Mouse (Mus musculus) T-helper 17 cell (primary cell): ENCODE results near the gene Dnaaf1.

Experiments
- in situ Hi-C, 2 experiments: fragments of 300-600 bp; cut with MboI, MseI; formaldehyde crosslinking; loops; 1 replicate in 1 of 2; 2 replicates in 1 of 2; pipeline ENCODE4 v1.15.1; 2025; ENCODE audit warnings: high pct_unique_total_duplicates in 2 of 2

The Dnaaf1 gene

DNA sequence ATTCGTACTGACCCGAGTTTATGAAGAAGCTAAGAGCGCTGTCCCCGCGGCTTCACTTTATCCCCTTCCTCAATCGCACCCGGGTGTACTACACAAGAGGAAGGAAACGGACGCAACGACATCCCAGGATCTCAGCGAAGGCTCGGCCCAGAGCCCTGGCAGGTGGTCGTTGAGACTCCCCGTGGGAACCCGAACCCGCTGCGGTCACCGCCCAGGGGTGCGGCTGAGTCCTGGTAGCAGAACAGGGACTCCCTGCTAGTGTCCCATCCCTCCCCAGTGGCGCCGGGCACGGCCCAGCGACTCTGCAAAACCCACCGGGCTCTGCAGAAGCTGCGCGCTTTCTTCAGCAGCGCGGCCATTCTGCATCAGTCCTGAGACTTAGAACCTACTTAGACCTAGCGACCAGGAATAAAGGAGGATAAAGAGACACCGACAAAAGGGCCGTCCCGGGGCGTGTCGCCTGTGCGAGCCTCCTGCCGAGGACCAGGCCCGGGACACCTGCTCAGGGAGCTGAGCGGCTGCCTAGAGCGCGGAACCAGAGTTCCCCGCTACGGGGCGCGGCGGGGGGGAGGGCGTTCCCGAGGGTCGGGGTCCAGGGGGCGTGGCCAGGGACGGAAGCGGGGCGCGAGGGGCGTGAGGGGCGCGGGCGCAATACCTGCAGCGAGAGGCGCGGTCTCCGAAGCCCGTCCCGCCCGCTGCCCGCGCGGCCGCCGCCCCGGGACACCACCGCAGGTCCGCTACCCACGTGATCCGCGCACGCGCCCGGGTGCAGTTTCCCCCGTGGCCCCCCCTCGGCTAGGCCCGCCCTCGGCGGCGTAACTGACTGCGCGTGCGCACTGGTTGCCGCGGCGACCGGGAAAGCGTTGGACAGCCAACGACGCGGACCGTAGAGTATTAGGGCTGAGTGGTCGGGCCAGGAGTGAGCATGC, at the start of gene Dnaaf1, which contains the start of gene Hsdl1:
Dnaaf1 (plus strand) TSS at position 799 of the 929 bp plus-strand sequence.
Hsdl1 (minus strand) TSS at position 747 of the 929 bp plus-strand sequence.
- in situ Hi-C loops: loop anchor here in 1 of 2 experiments (25.0 kb wide), 1 partner anchor 988 kb away; no protein-coding TSS in a partner anchor

DNA sequence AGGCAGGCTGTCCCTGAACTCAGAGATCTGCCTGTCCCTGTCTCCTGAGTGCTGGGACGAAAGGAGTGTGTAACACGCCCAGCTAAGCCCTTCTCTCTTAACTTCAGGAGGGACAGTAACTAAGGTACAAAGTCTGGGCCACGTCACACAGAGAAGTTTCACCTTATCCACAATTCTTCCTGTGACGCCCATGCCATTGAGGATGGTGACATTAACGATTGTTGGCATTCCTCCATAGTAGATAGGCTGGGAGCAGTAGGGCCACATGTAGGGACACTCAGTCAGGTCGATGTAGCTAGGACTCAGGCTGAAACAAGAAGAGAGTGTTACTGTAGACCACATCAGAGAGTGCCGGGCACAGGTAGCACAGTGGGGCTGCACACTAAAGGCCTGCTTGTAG, 46.3 kb upstream of the Dnaaf1 start:
- in situ Hi-C loops: no loop called here

DNA sequence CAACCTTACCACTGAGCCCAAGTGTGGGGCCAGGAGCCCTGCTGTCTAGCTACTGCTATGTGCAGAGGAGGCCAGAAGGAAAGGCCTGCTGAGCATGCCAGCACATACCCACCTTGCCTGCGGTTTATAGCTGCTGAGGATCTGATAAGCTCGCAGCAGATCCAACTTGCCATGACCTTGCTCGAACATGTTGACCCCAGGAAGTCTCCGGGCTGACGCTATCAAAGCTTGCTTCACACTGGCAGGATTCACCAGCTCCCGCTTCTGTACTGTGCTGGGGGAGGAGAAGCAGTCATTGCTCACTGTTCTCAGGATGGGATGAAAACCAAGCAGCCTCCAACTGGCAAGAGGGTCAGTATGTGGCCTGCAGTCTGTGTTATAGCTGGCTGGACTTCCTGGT, 44.1 kb upstream of the Dnaaf1 start:
- in situ Hi-C loops: no loop called here

DNA sequence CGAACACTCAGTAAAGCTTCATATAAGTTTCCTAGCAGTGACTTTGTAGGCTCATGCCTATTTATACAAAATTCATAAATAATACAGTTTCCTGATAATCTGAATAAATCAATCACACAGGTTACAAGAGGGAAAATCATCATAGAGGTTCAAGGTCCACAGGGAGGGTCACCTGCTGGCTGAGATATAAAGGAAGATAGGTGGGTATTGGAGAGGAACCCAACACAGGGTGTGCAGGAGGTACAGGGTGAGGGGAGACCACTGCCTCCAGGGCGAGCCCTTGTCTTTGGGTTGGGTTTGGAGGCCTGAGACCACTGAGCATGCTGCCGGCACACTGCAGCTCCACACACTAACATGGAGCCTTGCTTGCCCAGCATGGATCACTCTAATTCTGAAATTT, 43.6 kb upstream of the Dnaaf1 start:
- in situ Hi-C loops: no loop called here

GRCm38 (mm10) chr8:119531973-119532372, 43.1 kb upstream of the Dnaaf1 start:
- in situ Hi-C loops: no loop called here

- in situ Hi-C loops: no loop called here
Measured at GRCm38 (mm10) chr8:119544606-119545005, 30.4 kb upstream of the Dnaaf1 start.

DNA sequence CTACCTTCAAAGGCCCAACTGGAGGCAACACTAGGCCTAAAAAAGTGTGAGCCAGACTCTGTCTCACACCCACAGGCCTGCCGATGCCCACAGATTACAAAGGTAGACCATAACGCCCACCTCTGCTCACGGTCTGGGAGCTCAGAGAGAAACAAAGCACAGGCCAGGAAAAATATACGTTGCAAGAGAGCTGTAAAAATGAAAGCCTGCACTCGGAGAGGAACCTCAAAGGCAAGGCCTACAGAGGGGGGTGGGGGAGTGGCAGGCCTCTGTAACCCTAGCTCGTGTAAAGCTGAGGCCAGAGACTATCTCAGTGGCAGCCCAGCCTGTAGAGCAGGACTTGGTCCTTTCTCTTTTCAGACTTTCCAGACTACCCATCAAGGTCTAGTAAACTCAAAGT, 29.9 kb upstream of the Dnaaf1 start:
- in situ Hi-C loops: no loop called here

DNA sequence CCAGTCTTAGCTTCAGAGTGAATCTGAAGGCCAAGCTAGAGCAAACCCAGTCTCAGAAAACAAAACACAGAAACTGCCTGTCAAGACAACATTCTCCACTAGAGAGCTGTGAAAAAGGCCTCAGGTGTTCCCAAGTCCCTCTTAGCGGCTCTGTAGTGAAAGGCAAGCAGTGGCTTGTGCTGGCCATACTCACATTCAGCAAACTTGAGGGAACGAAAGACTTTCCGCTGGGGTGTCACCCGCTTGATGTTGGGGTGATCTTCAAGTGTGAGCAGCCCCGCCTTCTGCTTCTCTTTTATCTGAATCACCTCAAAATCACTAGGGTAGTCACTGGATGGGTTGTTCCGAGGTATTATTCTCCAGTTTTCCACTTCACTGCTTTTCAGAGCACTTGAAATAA, 29.2 kb upstream of the Dnaaf1 start:
- in situ Hi-C loops: no loop called here

- in situ Hi-C loops: no loop called here
Measured at GRCm38 (mm10) chr8:119547019-119547691, 27.9 kb upstream of the Dnaaf1 start.

DNA sequence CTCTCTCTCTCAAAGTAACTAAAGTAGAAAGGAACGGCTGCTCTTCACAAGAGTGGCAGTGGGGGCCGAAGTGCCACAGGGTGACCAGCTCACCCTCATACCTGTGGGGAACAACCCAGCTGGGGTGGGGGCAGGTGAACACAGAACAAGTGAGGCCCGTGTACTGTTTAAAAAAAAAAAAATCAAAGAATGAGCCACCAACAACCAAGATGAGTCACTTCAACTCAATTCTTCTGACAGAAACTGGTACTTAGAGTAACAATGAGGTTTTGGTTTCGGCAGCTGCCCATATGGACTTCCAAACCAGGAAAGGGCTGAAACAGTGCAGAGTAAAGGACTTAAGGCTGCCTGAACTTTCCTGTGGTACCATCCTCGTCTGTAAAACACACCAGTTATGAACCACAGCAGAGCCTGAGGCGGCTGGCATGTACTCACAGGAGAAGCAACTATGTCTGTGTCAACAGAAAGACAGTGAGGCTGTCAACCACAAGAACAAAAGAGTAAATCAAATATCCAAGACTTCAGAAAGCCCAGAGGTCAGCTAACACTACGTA, 26.4 kb upstream of the Dnaaf1 start:
- in situ Hi-C loops: no loop called here

- in situ Hi-C loops: loop anchor here in 1 of 2 experiments (25.0 kb wide), 1 partner anchor 1009 kb away; no protein-coding TSS in a partner anchor
Measured at GRCm38 (mm10) chr8:119552967-119553366, 22.1 kb upstream of the Dnaaf1 start.

DNA sequence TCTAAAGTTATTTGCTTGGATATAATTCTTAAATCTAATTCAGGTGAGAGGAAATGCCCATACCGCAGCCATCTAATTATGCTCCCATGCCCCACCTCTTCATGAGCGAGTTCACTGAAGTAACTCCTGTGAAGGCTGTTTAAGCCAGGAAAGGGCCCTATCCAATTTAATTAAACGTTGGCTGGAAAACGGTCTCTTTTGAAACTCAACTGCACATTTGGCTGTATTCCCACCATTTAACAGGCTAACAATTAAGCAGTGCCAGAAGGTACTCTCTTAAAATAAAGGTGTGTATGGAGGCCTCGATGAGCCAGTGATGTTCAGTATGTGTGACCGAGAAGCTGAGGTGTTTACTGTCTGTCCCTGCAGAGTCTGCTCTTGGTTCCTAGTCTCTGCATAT, 19.2 kb upstream of the Dnaaf1 start:
- in situ Hi-C loops: loop anchor here in 1 of 2 experiments (25.0 kb wide), 1 partner anchor 1006 kb away; no protein-coding TSS in a partner anchor

GRCm38 (mm10) chr8:119557132-119557531, 17.9 kb upstream of the Dnaaf1 start:
- in situ Hi-C loops: loop anchor here in 1 of 2 experiments (25.0 kb wide), 1 partner anchor 1005 kb away; no protein-coding TSS in a partner anchor

DNA sequence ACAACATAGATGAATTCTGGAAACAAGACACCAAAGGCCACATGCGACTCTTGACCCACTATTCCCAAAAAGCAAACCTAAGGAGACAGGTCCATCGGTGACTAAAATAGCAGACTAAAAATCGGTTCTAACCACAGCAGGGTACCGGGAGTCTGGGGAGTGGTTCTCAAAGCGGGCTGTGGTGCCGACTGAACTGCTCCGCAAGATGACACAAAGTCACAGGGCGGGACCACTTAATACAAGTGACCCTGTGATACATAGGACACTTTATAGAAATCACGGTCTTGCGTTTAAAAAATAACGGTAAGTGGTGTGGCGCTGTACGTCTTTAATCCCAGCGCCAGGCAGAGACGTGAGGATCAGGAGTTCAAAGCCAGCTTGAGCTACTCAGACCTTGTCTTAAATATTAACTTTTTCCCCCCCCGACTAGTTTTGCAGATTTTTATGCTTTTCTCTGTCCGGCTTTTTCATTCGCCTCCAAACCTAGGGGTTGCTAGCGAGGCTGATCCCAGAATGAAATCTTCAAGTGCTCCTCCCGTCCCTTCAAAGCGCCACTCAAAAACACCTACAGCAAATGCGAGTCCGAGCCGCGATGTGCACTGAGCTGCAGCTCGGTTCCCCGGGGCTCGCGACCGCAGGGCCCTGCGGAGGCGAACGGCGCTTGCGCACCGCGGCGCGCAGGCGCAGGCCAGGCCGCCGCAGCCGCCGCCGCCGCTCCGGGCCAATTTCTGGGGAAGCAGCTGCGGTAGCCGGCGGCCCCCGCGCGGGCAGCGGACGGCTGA, 17.0 kb upstream of the Dnaaf1 start:
- in situ Hi-C loops: loop anchor here in 1 of 2 experiments (25.0 kb wide), 1 partner anchor 1004 kb away; no protein-coding TSS in a partner anchor

DNA sequence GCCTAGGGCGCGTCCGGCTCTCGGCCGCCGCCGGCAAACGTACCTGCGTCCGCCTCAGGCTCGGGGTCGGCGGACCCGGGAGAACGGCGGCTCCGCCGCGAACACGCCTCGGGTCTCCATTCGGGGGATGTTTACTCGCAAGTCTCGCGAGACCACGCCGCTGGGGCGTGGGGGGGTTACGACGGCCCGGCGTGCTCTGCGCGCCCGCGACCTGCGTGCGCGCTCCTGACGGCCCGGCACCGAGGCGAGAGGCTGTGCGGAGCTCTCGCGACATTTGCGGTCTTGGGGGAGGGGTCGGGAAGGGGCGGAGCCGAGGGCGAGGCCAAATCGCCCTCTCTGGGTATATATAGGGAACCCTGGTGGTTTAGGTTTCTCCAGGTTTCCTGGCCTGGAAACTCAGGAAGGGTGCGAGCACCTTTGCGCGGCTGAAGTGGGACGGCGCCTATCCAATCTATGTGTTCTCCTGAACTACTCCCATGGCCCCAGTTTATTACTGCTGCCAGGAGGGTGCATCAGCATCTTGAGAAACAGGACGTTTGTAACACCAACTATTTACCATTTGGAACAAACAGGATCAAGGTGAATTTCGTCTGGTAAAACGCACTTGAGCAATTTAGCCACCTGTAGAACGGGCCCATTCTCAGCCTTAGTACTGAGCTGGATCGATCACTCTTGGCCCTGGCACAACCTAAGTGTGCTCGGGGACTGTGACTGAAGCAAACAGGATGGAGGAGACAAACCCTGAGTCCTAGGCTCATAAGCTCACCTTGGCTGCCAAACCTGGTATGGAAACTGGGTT, 16.2 kb upstream of the Dnaaf1 start, which contains the start of gene Mbtps1:
Mbtps1 (minus strand) TSS at position 133 of the 799 bp plus-strand sequence.
- in situ Hi-C loops: loop anchor here in 1 of 2 experiments (25.0 kb wide), 1 partner anchor 1003 kb away; no protein-coding TSS in a partner anchor

GRCm38 (mm10) chr8:119559402-119559720, 15.7 kb upstream of the Dnaaf1 start:
- in situ Hi-C loops: loop anchor here in 1 of 2 experiments (25.0 kb wide), 1 partner anchor 1003 kb away; no protein-coding TSS in a partner anchor

DNA sequence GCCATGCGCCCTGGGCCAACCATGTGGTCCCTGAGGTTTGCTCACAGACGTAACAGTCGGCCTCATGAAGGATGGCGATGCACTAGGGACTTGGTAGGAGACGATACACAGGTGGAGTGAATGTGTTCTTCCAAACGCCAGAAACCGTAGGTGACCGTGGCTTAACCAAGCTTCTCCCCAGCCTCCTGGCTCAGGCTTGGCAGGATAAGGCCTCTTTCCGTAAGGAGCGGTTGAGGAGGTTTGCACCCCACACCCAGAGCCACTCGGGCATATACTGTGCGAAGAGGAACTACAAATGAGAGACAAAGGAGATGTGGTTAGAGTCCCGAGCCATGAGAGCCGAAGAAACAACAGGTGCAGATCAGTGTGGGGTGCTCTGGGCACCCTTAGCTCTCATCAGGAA, 11.2 kb upstream of the Dnaaf1 start:
- in situ Hi-C loops: loop anchor here in 1 of 2 experiments (25.0 kb wide), 1 partner anchor 998 kb away; no protein-coding TSS in a partner anchor

DNA sequence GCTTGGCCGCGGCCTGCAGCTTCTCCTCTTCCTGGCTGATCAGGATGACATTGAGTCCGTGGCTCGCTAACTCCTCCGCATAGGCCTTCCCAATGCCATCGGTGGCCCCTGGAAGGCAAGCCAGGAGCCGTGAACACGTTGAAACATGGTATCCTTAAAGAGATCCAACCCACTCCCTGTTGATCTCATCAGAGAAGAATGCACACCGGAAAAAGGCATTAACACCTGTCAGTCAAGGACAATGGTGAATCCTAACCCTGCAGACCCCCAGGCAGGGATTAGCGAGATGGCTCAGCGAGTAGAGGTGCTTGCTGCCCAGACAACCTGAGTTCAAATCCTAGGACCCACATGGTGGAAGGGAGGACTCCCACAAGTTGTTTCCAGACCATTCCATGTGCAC, 8.7 kb upstream of the Dnaaf1 start:
- in situ Hi-C loops: loop anchor here in 1 of 2 experiments (25.0 kb wide), 1 partner anchor 996 kb away; no protein-coding TSS in a partner anchor

DNA sequence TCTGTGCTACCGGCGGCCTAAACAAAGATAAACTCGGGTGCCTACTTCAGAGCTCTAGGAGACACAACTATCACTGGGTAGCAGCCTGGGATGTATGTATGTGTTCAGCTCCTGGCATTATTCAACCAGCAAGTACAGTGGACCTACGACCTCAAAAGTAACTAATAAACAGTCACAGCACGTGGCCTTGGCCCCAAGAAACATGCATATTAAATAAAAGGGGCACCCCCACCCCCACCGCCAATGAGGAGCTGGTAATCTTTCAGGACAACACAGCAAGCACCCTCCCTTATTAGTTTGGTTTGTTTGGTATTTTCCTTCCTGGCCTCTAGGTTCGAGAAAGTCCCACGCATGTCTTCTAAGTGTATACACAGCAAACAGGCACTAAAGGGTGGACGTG, 6.8 kb upstream of the Dnaaf1 start:
- in situ Hi-C loops: loop anchor here in 1 of 2 experiments (25.0 kb wide), 1 partner anchor 994 kb away; no protein-coding TSS in a partner anchor

GRCm38 (mm10) chr8:119568951-119569350, 6.1 kb upstream of the Dnaaf1 start:
- in situ Hi-C loops: loop anchor here in 1 of 2 experiments (25.0 kb wide), 1 partner anchor 993 kb away; no protein-coding TSS in a partner anchor
